Mouse (Mus musculus) gastrocnemius, postnatal 25 days (tissue): ENCODE data around the gene H2al1i. TPM values are rescaled to one million over a fixed set of nuclear protein-coding genes. Genes with fewer than 3 reads are reported as not detected.

Source experiments
- total RNA-seq, 2 experiments: library from RNA; stranded (reverse); gene quantifications; 1 replicate in 1 of 2; 2 replicates in 1 of 2; pipeline ENCODE4 v1.2.3; 2021

The H2al1i gene
- total RNA-seq, 2 experiments from 2014 or later, result not detected

Other genes with a start within 250 kb of the H2al1i start
- gene H2al1a, start 25.4 kb upstream of the H2al1i start, total RNA-seq, result not detected
- not detected for gene H2al1b, start 22.2 kb upstream of the H2al1i start, total RNA-seq
- gene H2al1c, start 19.0 kb upstream of the H2al1i start, total RNA-seq, result not detected
- gene H2al1d, start 15.8 kb upstream of the H2al1i start, total RNA-seq, result not detected
- gene H2al1e, start 12.7 kb upstream of the H2al1i start, total RNA-seq, result not detected
- gene H2al1f, start 9.5 kb upstream of the H2al1i start, total RNA-seq, result not detected
- gene H2al1g, start 6.4 kb upstream of the H2al1i start, total RNA-seq, result not detected
- not detected for gene H2al1h, start 3.2 kb upstream of the H2al1i start, total RNA-seq
- not detected for gene H2al1j, start 3.2 kb downstream of the H2al1i start, total RNA-seq